Mouse (Mus musculus) frontal cortex, postnatal 10 days (tissue): ENCODE data around the gene Qdpr.

ENCODE experiments used
- DNase-seq, 2 experiments: peaks; one replicate each; pipeline ENCODE4 v3.0.0; 2022; ENCODE audit warnings: low spot score in 2 of 2, mixed read lengths in 1 of 2

Gene Qdpr

GRCm38 (mm10) chr5:45384034-45384812 lies 65.8 kb downstream of the Qdpr start:
- no peak for DNase-seq
